Mouse (Mus musculus) frontal cortex, postnatal 10 days (tissue): Measurements from ENCODE around the gene Igsf8.
A peak's percentile ranks its signal among the peaks of the same experiment; 100 is the strongest.

Source experiments
- DNase-seq, 2 experiments: peaks; one replicate each; pipeline ENCODE4 v3.0.0; 2022; ENCODE audit warnings: low spot score in 2 of 2, mixed read lengths in 1 of 2

The Igsf8 gene

GRCm38 (mm10) chr1:172302851-172303250 is 41.4 kb downstream of the Igsf8 start:
- DNase-seq = peak in 1 of 2 experiments; percentile 22

- no peak for DNase-seq
These were observed 43.0 kb downstream of the Igsf8 start for GRCm38 (mm10) chr1:172304443-172304842.

- no peak for DNase-seq
These were observed 43.7 kb downstream of the Igsf8 start for GRCm38 (mm10) chr1:172305153-172305552.

- DNase-seq = no peak
These were observed 44.2 kb downstream of the Igsf8 start for GRCm38 (mm10) chr1:172305635-172306034.

GRCm38 (mm10) chr1:172306196-172306595 is 44.8 kb downstream of the Igsf8 start:
- DNase-seq = no peak

GRCm38 (mm10) chr1:172306885-172307284 is 45.4 kb downstream of the Igsf8 start:
- peak in 1 of 2 experiments; percentile 22 for DNase-seq

GRCm38 (mm10) chr1:172307936-172308335 is 46.5 kb downstream of the Igsf8 start:
- peak in 1 of 2 experiments; percentile 17 for DNase-seq

- peak in 1 of 2 experiments; percentile 46 for DNase-seq
These were observed 47.0 kb downstream of the Igsf8 start for GRCm38 (mm10) chr1:172308409-172308808.

GRCm38 (mm10) chr1:172309699-172310398 is 48.4 kb downstream of the Igsf8 start:
- peak; percentile 85 to 90 for DNase-seq

GRCm38 (mm10) chr1:172311248-172311906 is 49.9 kb downstream of the Igsf8 start:
- peak in 1 of 2 experiments; percentile 39 for DNase-seq

- peak in 1 of 2 experiments; percentile 76 for DNase-seq
These were observed 50.7 kb downstream of the Igsf8 start for GRCm38 (mm10) chr1:172311921-172312767.

- peak; percentile 55 to 75 for DNase-seq
These were observed 51.5 kb downstream of the Igsf8 start for GRCm38 (mm10) chr1:172312768-172313561.

- peak in 1 of 2 experiments; percentile 24 for DNase-seq
These were observed 52.4 kb downstream of the Igsf8 start for GRCm38 (mm10) chr1:172313613-172314411.

GRCm38 (mm10) chr1:172314911-172315310 is 53.5 kb downstream of the Igsf8 start:
- no peak for DNase-seq

GRCm38 (mm10) chr1:172317431-172317830 is 56.0 kb downstream of the Igsf8 start:
- DNase-seq = no peak

- peak in 1 of 2 experiments; percentile 25 for DNase-seq
These were observed 56.5 kb downstream of the Igsf8 start for GRCm38 (mm10) chr1:172317946-172318345.

- DNase-seq = peak in 1 of 2 experiments; percentile 18
These were observed 57.1 kb downstream of the Igsf8 start for GRCm38 (mm10) chr1:172318424-172319035.

- DNase-seq = peak in 1 of 2 experiments; percentile 25
These were observed 57.9 kb downstream of the Igsf8 start for GRCm38 (mm10) chr1:172319346-172319745.

GRCm38 (mm10) chr1:172319921-172320411 is 58.5 kb downstream of the Igsf8 start:
- peak in 1 of 2 experiments; percentile 25 for DNase-seq

- no peak for DNase-seq
These were observed 61.3 kb downstream of the Igsf8 start for GRCm38 (mm10) chr1:172322725-172323124.
